Mouse (Mus musculus) heart, postnatal 25 days (tissue): ENCODE results near the gene Ifi205. TPM values are rescaled to one million over a fixed set of nuclear protein-coding genes. Genes with fewer than 3 reads are reported as not detected.

Experiments used
- DNase-seq: peaks from one replicate; pipeline ENCODE4 v3.0.0; 2022; ENCODE audit warnings: low spot score
- intact Hi-C: fragments of 180-260 bp; cut with DNase I; formaldehyde crosslinking; loops from one replicate; pipeline ENCODE4 v1.15.1; 2025
- total RNA-seq, 2 experiments: library from RNA; stranded (reverse); gene quantifications; 2 replicates each; pipeline ENCODE4 v1.2.3; 2021

Ifi205 gene
- total RNA-seq, 2 experiments from 2014 or later = 5.2 to 6.0 TPM

GRCm38 (mm10) chr1:173977622-173978021 lies 54.0 kb downstream of the Ifi205 start:
- no peak for DNase-seq
- intact Hi-C loops = no loop called here

GRCm38 (mm10) chr1:173973111-173973510 lies 58.5 kb downstream of the Ifi205 start:
- no peak for DNase-seq
- intact Hi-C loops = no loop called here

Other genes starting within 250 kb of the Ifi205 start
- gene Ifi211, start 118.8 kb downstream of the Ifi205 start, total RNA-seq = 1 to 10 TPM; 1.0 to 1.7 TPM
- 10 to 100 TPM; 12.7 to 14.6 TPM for gene Mndal, start 89.3 kb downstream of the Ifi205 start, total RNA-seq
- 10 to 100 TPM; 15.0 to 15.2 TPM for gene Ifi203, start 89.1 kb downstream of the Ifi205 start, total RNA-seq
- not detected for gene Ifi202b, start 49.1 kb downstream of the Ifi205 start, total RNA-seq
- not detected for gene Olfr433, start 8.9 kb upstream of the Ifi205 start, total RNA-seq
- not detected for gene Olfr432, start 17.4 kb upstream of the Ifi205 start, total RNA-seq
- not detected for gene Olfr430, start 34.8 kb upstream of the Ifi205 start, total RNA-seq
- gene Olfr429, start 52.5 kb upstream of the Ifi205 start, total RNA-seq = not detected
- gene Olfr427, start 65.1 kb upstream of the Ifi205 start, total RNA-seq = not detected
- not detected for gene Olfr231, start 89.4 kb upstream of the Ifi205 start, total RNA-seq
- gene Olfr424, start 99.7 kb upstream of the Ifi205 start, total RNA-seq = not detected
- gene Olfr420, start 123.8 kb upstream of the Ifi205 start, total RNA-seq = not detected
- gene Spta1, start 141.0 kb upstream of the Ifi205 start, total RNA-seq = 10 to 100 TPM; 11.5 to 11.7 TPM
- not detected for gene Olfr419, start 220.3 kb upstream of the Ifi205 start, total RNA-seq